Mouse (Mus musculus): ENCODE results near the gene Olfr1036. TPM values are rescaled to one million over a fixed set of nuclear protein-coding genes. Genes with fewer than 3 reads are reported as not detected.
"Not testable (repeated sequence)": the region's sequence is repeated elsewhere in the genome, so short reads cannot be mapped to it uniquely, and the experiment has no call there.

Gene Olfr1036
- polyA plus RNA-seq (2012; rRNA removed): not detected in 2 replicates

- not testable (repeated sequence) for DNase-seq (ENCODE audit: low read depth in 1 of 2, low spot score in 2 of 2); H3K4me1 ChIP-seq (ENCODE audit: control insufficient read depth, insufficient read depth, insufficient read length); H3K36me3 ChIP-seq (ENCODE audit: control insufficient read depth, insufficient read depth, low read length); H3K4me3 ChIP-seq (ENCODE audit: extremely low read depth, insufficient read depth, insufficient read length); H3K27me3 ChIP-seq (ENCODE audit: control insufficient read depth, insufficient read depth, low read length); H3K27ac ChIP-seq (ENCODE audit: insufficient read depth, low read length)
Measured at GRCm38 (mm10) chr2:86073692-86074091, at the start of gene Olfr1036. Gene Olfr1036 (plus strand): TSS chr2:86073992.

- Histone ChIP-seq H3K36me3 (ENCODE audit: control insufficient read depth, insufficient read depth, low read length) (no peaks in the 10 kb centered on the region), H3K27me3 (ENCODE audit: control insufficient read depth, insufficient read depth, low read length) (no peaks in the 10 kb centered on the region), H3K27ac (ENCODE audit: insufficient read depth, low read length) (no peak within 1 kb of the TSS), H3K4me1 (ENCODE audit: control insufficient read depth, insufficient read depth, insufficient read length) (no peaks in the 10 kb centered on the region), H3K4me3 (ENCODE audit: extremely low read depth, insufficient read depth, insufficient read length) (no peak within 1 kb of the TSS)
- no peak for TF ChIP-seq CTCF (IDR thresholded peaks at IDR 0.05; ENCODE audit: extremely low read depth, insufficient read depth, insufficient read length, insufficient replicate concordance)
- TF ChIP-seq POLR2A (IDR thresholded peaks at IDR 0.05; ENCODE audit: low read depth, low read length): no peak
- DNase-seq (ENCODE audit: low read depth in 1 of 2, low spot score in 2 of 2): no peak
Measured at GRCm38 (mm10) chr2:86045561-86045960, 28.2 kb upstream of the Olfr1036 start, which contains the start of gene Olfr1034. Gene Olfr1034 (plus strand): TSS chr2:86045861.

DNA sequence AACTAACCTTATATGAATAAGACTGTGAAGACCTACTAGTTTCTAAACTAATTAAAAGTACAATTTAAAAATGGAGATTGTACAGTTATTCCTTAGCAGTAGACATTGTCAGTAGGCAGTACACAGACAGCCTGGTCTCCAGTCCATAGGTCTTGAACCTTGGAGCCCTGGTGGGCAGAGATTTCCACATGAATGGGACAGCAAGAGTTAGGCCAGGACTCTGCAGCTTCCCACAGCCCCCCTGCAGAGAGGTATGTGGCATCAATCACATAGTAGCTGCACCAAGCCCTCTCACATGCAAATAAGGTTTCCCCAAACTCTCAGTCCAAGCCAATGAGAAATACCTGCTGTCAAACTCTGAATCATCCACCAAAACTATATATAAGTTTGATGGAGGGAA, 23.0 kb upstream of the Olfr1036 start:
- DNase-seq (ENCODE audit: low read depth in 1 of 2, low spot score in 2 of 2); H3K4me1 ChIP-seq (ENCODE audit: control insufficient read depth, insufficient read depth, insufficient read length); H3K36me3 ChIP-seq (ENCODE audit: control insufficient read depth, insufficient read depth, low read length); H3K27me3 ChIP-seq (ENCODE audit: control insufficient read depth, insufficient read depth, low read length); H3K4me3 ChIP-seq (ENCODE audit: extremely low read depth, insufficient read depth, insufficient read length); H3K27ac ChIP-seq (ENCODE audit: insufficient read depth, low read length): not testable (repeated sequence)

DNA sequence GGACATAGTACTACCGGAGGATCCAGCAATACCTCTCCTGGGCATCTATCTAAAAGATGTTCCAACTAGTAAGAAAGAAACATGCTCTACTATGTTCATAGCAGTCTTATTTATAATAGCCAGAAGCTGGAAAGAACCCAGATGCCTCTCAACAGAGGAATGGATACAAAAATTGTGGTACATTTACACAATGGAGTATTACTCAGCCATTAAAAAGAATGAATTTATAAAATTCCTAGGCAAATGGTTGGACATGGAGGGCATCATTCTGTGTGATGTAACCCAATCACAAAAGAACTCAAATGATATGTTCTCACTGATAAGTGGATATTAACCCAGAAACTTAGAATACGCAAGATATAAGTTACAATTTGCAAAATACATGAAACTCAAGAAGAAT, 10.0 kb upstream of the Olfr1036 start:
- H3K27ac ChIP-seq (ENCODE audit: insufficient read depth, low read length); H3K27me3 ChIP-seq (ENCODE audit: control insufficient read depth, insufficient read depth, low read length); H3K4me1 ChIP-seq (ENCODE audit: control insufficient read depth, insufficient read depth, insufficient read length); H3K4me3 ChIP-seq (ENCODE audit: extremely low read depth, insufficient read depth, insufficient read length); DNase-seq (ENCODE audit: low read depth in 1 of 2, low spot score in 2 of 2); H3K36me3 ChIP-seq (ENCODE audit: control insufficient read depth, insufficient read depth, low read length): not testable (repeated sequence)
- WGBS: 89% methylated on average over 2 of the region's 2 CpGs

GRCm38 (mm10) chr2:86070189-86070588, 3.6 kb upstream of the Olfr1036 start:
- Histone ChIP-seq H3K27ac (ENCODE audit: insufficient read depth, low read length) (no peak overlapping the region), H3K4me3 (ENCODE audit: extremely low read depth, insufficient read depth, insufficient read length) (no peak overlapping the region), H3K4me1 (ENCODE audit: control insufficient read depth, insufficient read depth, insufficient read length) (no peaks in the 10 kb centered on the region), H3K27me3 (ENCODE audit: control insufficient read depth, insufficient read depth, low read length) (no peaks in the 10 kb centered on the region), H3K36me3 (ENCODE audit: control insufficient read depth, insufficient read depth, low read length) (no peaks in the 10 kb centered on the region)
- DNase-seq (ENCODE audit: low read depth in 1 of 2, low spot score in 2 of 2): no peak
- TF ChIP-seq CTCF (IDR thresholded peaks at IDR 0.05; ENCODE audit: extremely low read depth, insufficient read depth, insufficient read length, insufficient replicate concordance) (no peak), POLR2A (IDR thresholded peaks at IDR 0.05; ENCODE audit: low read depth, low read length) (no peak)
- WGBS: 97% methylated on average over 8 of the region's 8 CpGs

GRCm38 (mm10) chr2:86080478-86080877, 6.7 kb downstream of the Olfr1036 start:
- not testable (repeated sequence) for DNase-seq (ENCODE audit: low read depth in 1 of 2, low spot score in 2 of 2); H3K27me3 ChIP-seq (ENCODE audit: control insufficient read depth, insufficient read depth, low read length); H3K4me1 ChIP-seq (ENCODE audit: control insufficient read depth, insufficient read depth, insufficient read length); H3K36me3 ChIP-seq (ENCODE audit: control insufficient read depth, insufficient read depth, low read length); H3K4me3 ChIP-seq (ENCODE audit: extremely low read depth, insufficient read depth, insufficient read length); H3K27ac ChIP-seq (ENCODE audit: insufficient read depth, low read length)
- WGBS: 86% methylated on average over 1 of the region's 1 CpGs

GRCm38 (mm10) chr2:86087285-86087684, 13.5 kb downstream of the Olfr1036 start, which contains the start of gene Olfr1037:
Gene Olfr1037 (minus strand): TSS chr2:86087385.
- 91% methylated on average over 2 of the region's 2 CpGs for WGBS
- Histone ChIP-seq H3K36me3 (ENCODE audit: control insufficient read depth, insufficient read depth, low read length) (no peaks in the 10 kb centered on the region), H3K4me1 (ENCODE audit: control insufficient read depth, insufficient read depth, insufficient read length) (no peaks in the 10 kb centered on the region), H3K27me3 (ENCODE audit: control insufficient read depth, insufficient read depth, low read length) (no peaks in the 10 kb centered on the region), H3K4me3 (ENCODE audit: extremely low read depth, insufficient read depth, insufficient read length) (no peak within 1 kb of the TSS), H3K27ac (ENCODE audit: insufficient read depth, low read length) (no peak within 1 kb of the TSS)
- TF ChIP-seq POLR2A (IDR thresholded peaks at IDR 0.05; ENCODE audit: low read depth, low read length): no peak
- TF ChIP-seq CTCF (IDR thresholded peaks at IDR 0.05; ENCODE audit: extremely low read depth, insufficient read depth, insufficient read length, insufficient replicate concordance): no peak
- DNase-seq (ENCODE audit: low read depth in 1 of 2, low spot score in 2 of 2): no peak

Other genes starting within 250 kb of the Olfr1036 start
- not detected in 2 replicates for gene Olfr1019, start 228.5 kb upstream of the Olfr1036 start, polyA plus RNA-seq (2012; rRNA removed)
- gene Olfr1020, start 227.0 kb upstream of the Olfr1036 start, polyA plus RNA-seq (2012; rRNA removed): not detected in 2 replicates
- gene Olfr1022, start 205.4 kb upstream of the Olfr1036 start, polyA plus RNA-seq (2012; rRNA removed): not detected in 2 replicates
- gene Olfr1023, start 188.4 kb upstream of the Olfr1036 start, polyA plus RNA-seq (2012; rRNA removed): not detected in 2 replicates
- not detected in 2 replicates for gene Olfr1024, start 168.9 kb upstream of the Olfr1036 start, polyA plus RNA-seq (2012; rRNA removed)
- not detected in 2 replicates for gene Olfr1025-ps1, start 158.8 kb upstream of the Olfr1036 start, polyA plus RNA-seq (2012; rRNA removed)
- gene Olfr1026, start 152.4 kb upstream of the Olfr1036 start, polyA plus RNA-seq (2012; rRNA removed): not detected in 2 replicates
- not detected in 2 replicates for gene Olfr1028, start 123.6 kb upstream of the Olfr1036 start, polyA plus RNA-seq (2012; rRNA removed)
- gene Olfr1029, start 100.1 kb upstream of the Olfr1036 start, polyA plus RNA-seq (2012; rRNA removed): not detected in 2 replicates
- gene Olfr1030, start 94.7 kb upstream of the Olfr1036 start, polyA plus RNA-seq (2012; rRNA removed): not detected in 2 replicates
- gene Olfr1031, start 83.7 kb upstream of the Olfr1036 start, polyA plus RNA-seq (2012; rRNA removed): not detected in 2 replicates
- not detected in 2 replicates for gene Olfr1032, start 68.5 kb upstream of the Olfr1036 start, polyA plus RNA-seq (2012; rRNA removed)
- 0.28 and 0.30 TPM in 2 replicates for gene Olfr1033, start 53.4 kb upstream of the Olfr1036 start, polyA plus RNA-seq (2012; rRNA removed)
- gene Olfr1034, start 28.1 kb upstream of the Olfr1036 start, polyA plus RNA-seq (2012; rRNA removed): 0.06 and 0.11 TPM in 2 replicates
- not detected in 2 replicates for gene Olfr1037, start 13.4 kb downstream of the Olfr1036 start, polyA plus RNA-seq (2012; rRNA removed)
- gene Olfr1039, start 61.9 kb downstream of the Olfr1036 start, polyA plus RNA-seq (2012; rRNA removed): not detected in 2 replicates
- gene Olfr1040, start 72.7 kb downstream of the Olfr1036 start, polyA plus RNA-seq (2012; rRNA removed): not detected in 2 replicates
- gene Olfr1042, start 87.8 kb downstream of the Olfr1036 start, polyA plus RNA-seq (2012; rRNA removed): not detected in 2 replicates
- not detected in 2 replicates for gene Olfr1043, start 93.5 kb downstream of the Olfr1036 start, polyA plus RNA-seq (2012; rRNA removed)
- gene Olfr1044, start 103.8 kb downstream of the Olfr1036 start, polyA plus RNA-seq (2012; rRNA removed): not detected in 2 replicates
- gene Olfr52, start 111.7 kb downstream of the Olfr1036 start, polyA plus RNA-seq (2012; rRNA removed): not detected in 2 replicates
- gene Olfr1045, start 129.0 kb downstream of the Olfr1036 start, polyA plus RNA-seq (2012; rRNA removed): not detected in 2 replicates
- gene Olfr1046, start 145.3 kb downstream of the Olfr1036 start, polyA plus RNA-seq (2012; rRNA removed): not detected in 2 replicates
- gene Olfr1047, start 157.4 kb downstream of the Olfr1036 start, polyA plus RNA-seq (2012; rRNA removed): not detected in 2 replicates
- gene Olfr1048, start 166.3 kb downstream of the Olfr1036 start, polyA plus RNA-seq (2012; rRNA removed): not detected in 2 replicates
- not detected in 2 replicates for gene Olfr1049, start 184.3 kb downstream of the Olfr1036 start, polyA plus RNA-seq (2012; rRNA removed)
- gene Olfr1051, start 205.1 kb downstream of the Olfr1036 start, polyA plus RNA-seq (2012; rRNA removed): not detected in 2 replicates
- gene Olfr1052, start 218.5 kb downstream of the Olfr1036 start, polyA plus RNA-seq (2012; rRNA removed): not detected in 2 replicates
- not detected in 2 replicates for gene Olfr1053, start 241.3 kb downstream of the Olfr1036 start, polyA plus RNA-seq (2012; rRNA removed)